Mouse (Mus musculus) cortical plate, adult 2 months (tissue): ENCODE results near the gene Cfap77.

Experiments
- CTCF ChIP-seq: fragments of 200-500 bp; IDR thresholded peaks from 2 replicates; pipeline ENCODE4 v1.5.1; 2011; ENCODE audit warnings: mild to moderate bottlenecking, control low read depth, low read length; ENCODE audit not compliant: insufficient read depth; ENCODE audit errors: extremely low read depth
- POLR2A ChIP-seq: fragments of 200-500 bp; IDR thresholded peaks from 2 replicates; pipeline ENCODE4 v1.6.1; 2011; ENCODE audit warnings: mild to moderate bottlenecking, low read length, control low read depth; ENCODE audit not compliant: insufficient read depth; ENCODE audit errors: extremely low read depth

DNA sequence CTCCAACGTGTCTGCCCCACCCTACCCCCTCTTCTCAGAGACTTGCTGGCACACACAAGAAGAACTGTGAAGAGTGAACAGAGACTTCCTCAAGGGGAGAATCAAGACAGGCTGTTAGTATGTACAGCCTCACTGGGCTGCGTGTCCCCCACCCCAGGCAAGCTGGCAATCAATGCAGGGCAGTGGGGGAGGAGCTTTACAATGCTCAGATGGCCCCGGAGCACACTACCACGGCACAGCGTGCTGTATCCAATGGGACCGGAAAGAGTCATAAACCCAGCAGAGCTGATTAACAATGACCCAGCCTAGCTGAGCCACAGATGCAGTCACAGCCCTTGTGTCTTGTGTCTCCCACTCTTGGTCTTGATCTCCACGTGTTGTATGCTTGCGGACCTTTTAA, 43.9 kb upstream of the Cfap77 start:
- TF ChIP-seq POLR2A, result no peak
- TF ChIP-seq CTCF, result no peak
